Mouse (Mus musculus) hindbrain, embryonic 15.5 days (tissue): ENCODE results near the gene Asphd1. TPM values are rescaled to one million over a fixed set of nuclear protein-coding genes. Genes with fewer than 3 reads are reported as not detected.

Experiments used
- ATAC-seq: fragments of 200-750 bp; cut with Nextera tagmentation; 2 replicates; pipeline ENCODE4 v1.8.0; 2017; ENCODE audit warnings: low read depth, moderate number of reproducible peaks, moderate TSS enrichment; ENCODE audit not compliant: low FRiP score
- H3K27ac ChIP-seq: fragments of 300-500 bp; sonication (generic); replicated peaks from 2 replicates; pipeline ENCODE4 v1.5.1; 2015; ENCODE audit warnings: mild to moderate bottlenecking, inconsistent platforms
- H3K27me3 ChIP-seq: fragments of 300-500 bp; sonication (generic); 2 replicates; pipeline ENCODE4 v1.6.1; 2015; ENCODE audit warnings: control low read depth, inconsistent platforms
- H3K36me3 ChIP-seq: fragments of 300-500 bp; sonication (generic); 2 replicates; pipeline ENCODE4 v1.6.1; 2015; ENCODE audit warnings: control low read depth, inconsistent platforms
- H3K4me1 ChIP-seq: fragments of 300-500 bp; sonication (generic); replicated peaks from 2 replicates; pipeline ENCODE4 v1.6.1; 2015; ENCODE audit warnings: control low read depth, inconsistent platforms
- H3K4me2 ChIP-seq: fragments of 300-500 bp; sonication (generic); 2 replicates; pipeline ENCODE4 v1.6.1; 2015; ENCODE audit warnings: moderate library complexity, mild to moderate bottlenecking, inconsistent platforms
- H3K4me3 ChIP-seq: fragments of 300-500 bp; sonication (generic); 2 replicates; pipeline ENCODE4 v1.5.1; 2015; ENCODE audit warnings: mild to moderate bottlenecking, inconsistent platforms
- H3K9ac ChIP-seq: fragments of 300-500 bp; sonication (generic); 2 replicates; pipeline ENCODE4 v1.6.1; 2015; ENCODE audit warnings: inconsistent platforms
- H3K9me3 ChIP-seq: fragments of 300-500 bp; sonication (generic); 2 replicates; pipeline ENCODE4 v1.6.1; 2016; ENCODE audit warnings: control low read depth, inconsistent platforms
- WGBS: fragments of 180-500 bp; shearing (Covaris S2); methylation state at CpG from one replicate; pipeline ENCODE4 v1.1.7; 2015; 5-methylcytosine and 5-hydroxymethylcytosine counted together
- polyA plus RNA-seq: library from polyadenylated mRNA; unstranded; fragments of >200 nt; fragmentation: Nextera tagmentation; extraction: Ambion mirVana; gene quantifications from 2 replicates; pipeline ENCODE4 v1.2.1, GENCODE M21; 2015

Asphd1 gene
- polyA plus RNA-seq, 1 experiment from 2014 or later = 9.8 TPM

DNA sequence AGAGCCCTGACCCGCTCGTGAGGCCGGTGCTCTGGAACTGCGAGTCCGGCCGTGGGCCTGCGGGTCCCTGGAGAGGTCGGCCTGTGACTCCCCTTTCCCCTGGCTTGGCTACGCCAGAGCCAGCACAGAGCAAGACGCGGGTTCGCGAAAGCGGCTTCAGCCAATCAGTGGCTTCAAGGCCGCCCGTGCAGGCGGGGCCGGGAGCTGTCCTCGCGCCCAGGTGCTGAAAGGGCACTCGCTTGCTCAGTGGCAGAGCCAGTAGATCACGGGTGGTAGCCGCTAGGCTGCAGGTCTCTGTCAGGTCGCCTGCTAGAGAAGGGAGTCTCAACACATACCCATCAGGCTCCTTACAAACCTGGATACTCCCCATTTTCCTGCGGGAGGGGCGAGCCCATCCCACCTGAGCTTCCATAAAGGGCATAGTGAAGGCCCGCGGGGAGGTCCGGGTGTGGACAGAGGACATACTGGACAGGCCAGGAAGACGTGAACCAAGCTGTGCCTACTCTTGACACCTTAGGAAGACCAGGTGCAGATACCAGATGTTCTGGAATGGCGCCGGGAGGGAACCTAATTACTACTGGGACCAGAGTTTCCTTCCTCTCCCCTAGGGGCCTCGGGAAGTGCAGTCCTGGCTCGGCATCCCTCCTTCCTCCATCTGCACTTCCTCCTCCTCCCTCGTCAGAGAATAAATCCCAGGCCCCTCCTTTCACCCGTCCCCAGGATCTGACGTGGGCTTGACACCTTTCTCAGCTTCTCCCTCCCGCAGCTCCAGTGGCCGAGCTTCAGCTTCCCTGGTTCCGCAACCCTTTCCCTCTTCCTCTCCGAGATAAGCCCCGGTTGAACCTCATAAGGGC is 638 bp upstream of the Asphd1 start, which contains the start of gene Sez6l2:
Sez6l2 (plus strand) TSS at position 771 of the 854 bp plus-strand sequence.
- Histone ChIP-seq H3K27me3 (no peaks in the 10 kb centered on the region), H3K9me3 (no peaks in the 10 kb centered on the region), H3K4me1 (peaks cover 55% of the 10 kb centered on the region), H3K36me3 (peaks cover 11% of the 10 kb centered on the region), H3K4me2 (peak within 1 kb of the TSS; percentile 84), H3K9ac (peak within 1 kb of the TSS; percentile 65), H3K4me3 (peak within 1 kb of the TSS; percentile 53), H3K27ac (peak within 1 kb of the TSS; percentile 92)
- WGBS = under 1% methylated on average over 36 of the region's 42 CpGs
- ATAC-seq = peak; percentile 89

DNA sequence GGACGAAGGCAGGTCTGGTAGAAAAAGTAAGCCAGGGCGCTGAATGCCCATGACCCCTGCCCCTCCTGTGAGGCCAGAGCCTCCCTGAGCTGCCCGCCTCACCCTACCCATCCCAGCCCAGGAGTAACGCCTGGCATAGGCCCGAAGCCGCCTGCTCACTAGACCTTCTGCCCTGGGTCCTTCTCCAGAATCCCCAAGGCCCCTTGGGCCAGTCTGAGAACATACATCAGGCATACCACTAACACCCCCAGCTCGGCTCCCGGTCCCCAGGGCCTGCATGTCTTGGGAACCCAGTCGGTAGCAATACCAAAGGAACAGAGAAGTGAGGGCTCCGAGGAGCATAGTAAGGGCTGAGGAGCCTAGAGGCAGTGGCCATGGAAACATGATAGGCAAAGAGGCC is 756 bp downstream of the Asphd1 start:
- no peaks in the 10 kb centered on the region for H3K27me3 ChIP-seq
- peak overlapping the region; percentile 53 for H3K4me3 ChIP-seq
- peaks cover 19% of the 10 kb centered on the region for H3K36me3 ChIP-seq
- H3K4me2 ChIP-seq = peak overlapping the region; percentile 84
- H3K9me3 ChIP-seq = no peaks in the 10 kb centered on the region
- peak overlapping the region; percentile 92 for H3K27ac ChIP-seq
- H3K4me1 ChIP-seq = peaks cover 55% of the 10 kb centered on the region
- peak overlapping the region; percentile 65 for H3K9ac ChIP-seq
- 77% methylated on average over 9 of the region's 10 CpGs for WGBS
- no peak for ATAC-seq

DNA sequence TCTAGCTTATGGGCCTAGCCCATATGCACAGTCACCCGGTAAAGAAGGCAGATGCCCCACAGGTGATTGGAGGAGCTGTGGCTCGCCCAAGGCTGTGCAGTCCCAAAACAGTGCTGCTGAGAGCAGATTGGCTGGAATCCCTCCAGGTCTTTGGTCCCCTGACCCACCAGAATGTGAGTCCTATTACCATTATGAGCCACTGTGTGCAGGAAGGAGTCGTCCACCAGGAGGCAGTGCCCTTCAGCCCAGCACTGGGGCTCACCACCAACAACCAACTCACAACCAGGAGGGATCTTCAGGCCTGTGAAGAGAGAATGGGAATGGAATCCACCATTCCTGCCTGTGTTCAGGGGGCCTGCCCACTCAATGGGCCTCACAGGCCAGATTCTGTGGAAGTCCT is 2.9 kb downstream of the Asphd1 start:
- no peak for ATAC-seq
- Histone ChIP-seq H3K4me3 (no peak overlapping the region), H3K27me3 (no peaks in the 10 kb centered on the region), H3K4me1 (peaks cover 35% of the 10 kb centered on the region), H3K9me3 (no peaks in the 10 kb centered on the region), H3K9ac (no peak overlapping the region), H3K27ac (no peak overlapping the region), H3K4me2 (no peak overlapping the region), H3K36me3 (peaks cover 29% of the 10 kb centered on the region)
- WGBS = 41% methylated on average over 3 of the region's 3 CpGs

DNA sequence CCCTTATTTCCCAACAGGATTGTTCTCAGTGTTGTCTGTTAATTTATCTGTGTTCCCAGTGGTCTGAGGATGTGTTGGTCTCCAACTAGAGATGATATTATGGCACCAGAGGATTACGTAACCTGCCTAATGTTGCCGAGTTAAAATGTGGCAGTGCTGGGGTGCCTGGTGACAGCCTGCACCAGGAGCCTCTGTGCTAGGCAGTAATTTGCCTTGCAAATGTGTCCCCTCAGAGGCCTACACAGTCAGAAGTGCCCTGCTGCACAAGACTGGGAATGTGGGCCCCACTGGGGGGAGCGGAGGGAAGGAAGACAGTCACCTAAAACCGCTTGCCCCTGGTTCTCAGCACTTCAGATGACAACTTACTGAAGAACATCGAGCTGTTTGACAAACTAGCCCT is 7.6 kb downstream of the Asphd1 start:
- peaks cover 8% of the 10 kb centered on the region for H3K4me1 ChIP-seq
- H3K4me2 ChIP-seq = no peak overlapping the region
- no peak overlapping the region for H3K27ac ChIP-seq
- no peak for ATAC-seq
- 55% methylated on average over 5 of the region's 5 CpGs for WGBS
- H3K4me3 ChIP-seq = no peak overlapping the region
- no peak overlapping the region for H3K9ac ChIP-seq
- H3K36me3 ChIP-seq = peaks cover 42% of the 10 kb centered on the region
- H3K27me3 ChIP-seq = no peaks in the 10 kb centered on the region
- no peaks in the 10 kb centered on the region for H3K9me3 ChIP-seq

DNA sequence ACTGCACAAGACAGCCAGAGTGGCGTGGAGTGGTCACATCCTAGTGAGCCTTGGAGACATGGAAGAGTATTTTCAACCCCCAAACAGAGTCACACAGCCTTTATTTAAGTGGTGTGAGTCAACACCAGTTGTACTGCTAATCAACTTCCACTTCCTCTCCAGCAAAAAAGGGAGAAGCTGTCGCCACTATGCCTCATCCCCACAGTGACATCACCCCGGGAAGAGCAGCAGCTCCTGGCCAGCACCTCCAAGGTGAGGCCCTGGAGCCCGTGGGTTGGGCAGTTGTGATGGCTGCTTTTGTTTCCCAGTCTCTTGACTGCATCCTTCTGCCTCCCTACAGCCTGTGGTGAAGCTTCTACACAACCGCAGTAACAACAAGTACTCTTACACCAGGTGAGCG is 8.2 kb downstream of the Asphd1 start:
- no peaks in the 10 kb centered on the region for H3K27me3 ChIP-seq
- H3K4me3 ChIP-seq = no peak overlapping the region
- peaks cover 1% of the 10 kb centered on the region; the same call in 1 of the 2 replicates for H3K4me1 ChIP-seq
- no peak for ATAC-seq
- peaks cover 48% of the 10 kb centered on the region for H3K36me3 ChIP-seq
- 48% methylated on average over 6 of the region's 6 CpGs for WGBS
- no peak overlapping the region for H3K9ac ChIP-seq
- H3K27ac ChIP-seq = no peak overlapping the region
- H3K9me3 ChIP-seq = no peaks in the 10 kb centered on the region
- H3K4me2 ChIP-seq = no peak overlapping the region

DNA sequence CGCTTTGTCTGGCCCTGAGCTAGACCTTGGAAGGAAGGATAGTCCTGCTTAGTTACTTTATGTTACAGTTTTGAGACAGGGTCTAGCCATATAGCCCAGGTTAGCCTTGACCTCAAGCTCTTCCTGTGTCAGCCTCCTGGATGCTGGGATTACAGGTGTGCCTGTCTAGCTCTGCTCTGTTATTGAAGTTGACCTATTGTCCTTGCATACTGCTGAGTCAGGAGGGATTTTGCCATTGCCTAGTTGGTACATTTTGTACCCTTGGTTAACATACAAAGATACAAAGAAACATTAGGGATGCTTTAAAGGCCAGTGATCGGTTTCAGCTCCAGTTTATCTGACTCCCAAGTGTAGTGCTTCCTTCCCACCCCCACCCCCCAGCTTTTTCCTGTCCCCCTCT is 16.7 kb downstream of the Asphd1 start:
- Histone ChIP-seq H3K36me3 (peaks cover 25% of the 10 kb centered on the region), H3K27ac (no peak overlapping the region), H3K4me2 (no peak overlapping the region), H3K9ac (no peak overlapping the region), H3K4me1 (peaks cover 12% of the 10 kb centered on the region), H3K27me3 (no peaks in the 10 kb centered on the region), H3K9me3 (no peaks in the 10 kb centered on the region), H3K4me3 (no peak overlapping the region)
- whole genome bisulfite sequencing = 85% methylated on average over 2 of the region's 2 CpGs
- no peak for ATAC-seq

DNA sequence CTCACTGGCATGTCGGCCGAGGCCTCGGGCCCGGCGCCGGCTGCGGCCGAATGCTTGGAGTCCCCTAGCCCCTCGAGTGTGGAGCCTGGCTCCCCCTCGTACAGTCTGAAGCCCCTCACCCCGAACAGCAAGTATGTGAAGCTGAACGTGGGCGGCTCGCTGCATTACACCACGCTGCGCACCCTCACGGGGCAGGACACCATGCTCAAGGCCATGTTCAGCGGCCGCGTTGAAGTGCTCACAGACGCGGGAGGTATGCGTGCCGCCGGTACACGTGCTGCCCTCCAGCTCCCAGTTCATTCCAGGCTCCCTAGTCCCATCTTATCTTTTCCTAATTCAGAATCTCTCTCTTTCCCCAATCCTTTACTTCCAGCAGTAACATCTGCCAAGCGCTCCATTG is 20.3 kb downstream of the Asphd1 start:
- WGBS = under 1% methylated on average over 27 of the region's 27 CpGs
- peak; percentile 81; the same call in 1 of the 2 replicates for ATAC-seq
- peak overlapping the region; percentile 66 for H3K4me3 ChIP-seq
- H3K4me1 ChIP-seq = peaks cover 12% of the 10 kb centered on the region
- no peaks in the 10 kb centered on the region for H3K27me3 ChIP-seq
- no peaks in the 10 kb centered on the region for H3K9me3 ChIP-seq
- H3K27ac ChIP-seq = peak overlapping the region; percentile 82
- H3K36me3 ChIP-seq = 0 out of 2 replicates have a peak, but pooled peaks cover 8% of the 10 kb centered on the region
- peak overlapping the region; percentile 57 for H3K9ac ChIP-seq
- peak overlapping the region; percentile 88 for H3K4me2 ChIP-seq

DNA sequence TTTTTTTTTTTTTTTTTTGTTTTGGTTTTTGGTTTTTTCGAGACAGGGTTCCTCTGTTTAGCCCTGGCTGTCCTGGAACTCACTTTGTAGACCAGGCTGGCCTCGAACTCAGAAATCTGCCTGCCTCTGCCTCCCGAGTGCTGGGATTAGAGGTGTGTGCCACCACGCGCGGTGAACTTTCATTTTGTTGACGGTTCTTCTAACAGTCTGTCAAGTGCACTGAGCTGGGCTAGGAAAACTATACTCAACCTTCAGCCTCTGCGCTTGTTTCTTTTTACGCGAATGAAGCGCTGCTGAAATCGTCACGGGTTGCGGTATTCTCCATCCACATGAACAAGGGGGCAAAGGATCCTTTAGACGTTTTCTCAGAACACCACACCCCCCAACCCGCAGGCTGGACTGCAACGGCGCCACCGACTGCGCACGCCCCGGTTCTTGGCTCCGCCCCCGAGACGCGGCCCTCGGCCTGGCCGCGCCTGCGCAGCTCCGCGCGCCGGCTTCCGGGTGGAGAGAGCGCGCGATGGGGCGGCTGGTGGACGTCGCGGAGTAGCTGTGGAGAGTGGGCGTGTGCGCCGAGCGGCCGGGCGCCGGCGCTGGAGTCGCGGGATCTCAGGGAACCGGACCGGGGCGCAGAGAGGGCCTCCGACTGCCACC is 20.9 kb downstream of the Asphd1 start, which contains the start of gene Kctd13:
Kctd13 (plus strand) TSS at position 496 of the 654 bp plus-strand sequence.
- Histone ChIP-seq H3K4me2 (peak within 1 kb of the TSS; percentile 88), H3K36me3 (0 out of 2 replicates have a peak, but pooled peaks cover 5% of the 10 kb centered on the region), H3K27me3 (no peaks in the 10 kb centered on the region), H3K27ac (peak within 1 kb of the TSS; percentile 82), H3K9ac (peak within 1 kb of the TSS; percentile 57), H3K4me3 (peak within 1 kb of the TSS; percentile 66), H3K9me3 (no peaks in the 10 kb centered on the region), H3K4me1 (peaks cover 12% of the 10 kb centered on the region)
- WGBS = 4% methylated on average over 56 of the region's 56 CpGs
- peak; percentile 96 for ATAC-seq

DNA sequence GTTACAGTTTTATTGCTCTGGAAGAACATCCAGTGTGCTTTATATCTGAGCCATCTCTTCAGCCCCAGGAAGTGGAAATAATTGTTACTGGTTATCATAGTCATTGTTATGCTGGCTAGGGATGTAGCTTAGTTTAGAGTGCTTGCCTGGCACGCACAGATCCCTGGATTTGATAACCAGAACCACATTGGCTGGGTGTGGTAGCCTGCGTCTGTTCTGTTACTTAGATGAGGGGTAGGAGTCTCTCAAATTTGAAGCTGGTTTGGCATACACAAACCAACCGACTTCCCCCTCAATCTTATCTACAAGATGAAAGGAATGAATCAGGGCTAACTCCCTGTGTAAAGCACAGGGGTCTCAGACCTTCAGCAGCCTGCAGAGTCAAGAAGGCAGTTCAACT is 23.1 kb downstream of the Asphd1 start:
- Histone ChIP-seq H3K4me2 (no peak overlapping the region), H3K4me3 (no peak overlapping the region), H3K4me1 (peaks cover 17% of the 10 kb centered on the region), H3K27me3 (no peaks in the 10 kb centered on the region), H3K27ac (no peak overlapping the region), H3K36me3 (no peaks in the 10 kb centered on the region), H3K9ac (no peak overlapping the region), H3K9me3 (no peaks in the 10 kb centered on the region)
- ATAC-seq = no peak
- WGBS = 66% methylated on average over 3 of the region's 3 CpGs

DNA sequence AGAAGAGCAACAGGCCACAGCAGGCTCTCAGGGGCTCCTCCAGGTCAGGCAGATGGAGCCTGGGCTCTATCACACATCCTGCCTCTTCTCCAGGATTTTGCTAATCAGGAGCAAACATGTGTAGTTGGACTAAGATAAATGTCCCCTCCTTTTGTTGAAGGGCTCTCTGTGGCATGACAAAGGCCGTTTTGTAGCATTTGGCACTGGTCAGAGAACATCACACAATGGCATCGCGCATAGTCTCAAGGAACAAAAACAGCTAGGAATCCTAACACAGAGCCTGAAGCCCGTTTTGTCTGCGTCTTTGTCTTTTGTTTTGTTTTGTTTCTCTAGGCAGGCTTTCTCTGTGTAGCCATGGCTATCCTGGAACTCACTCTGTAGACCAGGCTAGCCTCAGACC is 25.4 kb downstream of the Asphd1 start:
- 34% methylated on average over 5 of the region's 5 CpGs for WGBS

DNA sequence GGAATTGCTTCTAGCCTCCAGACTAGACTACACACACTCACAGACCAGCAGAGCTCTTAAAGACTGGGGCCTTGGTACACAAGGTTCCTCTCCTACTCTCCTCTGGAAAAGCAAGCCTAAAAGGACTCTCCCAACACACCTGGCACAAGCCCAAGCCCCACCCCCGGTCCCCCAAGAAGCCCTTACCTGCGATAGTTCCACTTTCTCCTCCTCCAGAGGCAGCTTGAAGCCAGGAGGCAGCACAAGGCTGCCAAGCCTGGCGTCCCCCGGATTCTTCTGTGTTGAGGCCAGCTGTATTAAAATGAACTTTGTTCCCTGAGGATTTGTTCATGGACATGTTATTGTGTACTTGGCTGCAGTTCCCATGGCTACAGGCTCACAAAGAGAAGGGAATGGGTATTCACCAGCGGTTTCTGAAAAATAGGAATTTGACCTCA is 26.7 kb downstream of the Asphd1 start, which contains the start of gene Tmem219:
Tmem219 (minus strand) TSS at position 294 of the 437 bp plus-strand sequence.
- Histone ChIP-seq H3K36me3 (no peaks in the 10 kb centered on the region), H3K4me1 (0 out of 2 replicates have a peak, but pooled peaks cover 5% of the 10 kb centered on the region), H3K9ac (no peak within 1 kb of the TSS), H3K9me3 (no peaks in the 10 kb centered on the region), H3K4me2 (no peak within 1 kb of the TSS), H3K4me3 (no peak within 1 kb of the TSS), H3K27ac (0 out of 2 replicates have a peak within 1 kb of the TSS, but pooled peaks have one; percentile 31), H3K27me3 (no peaks in the 10 kb centered on the region)
- 13% methylated on average over 5 of the region's 5 CpGs for WGBS
- no peak for ATAC-seq

More for the DNA sequence above, 25.4 kb downstream of the Asphd1 start:
- ATAC-seq = no peak
- Histone ChIP-seq H3K4me3 (no peak overlapping the region), H3K27ac (no peak overlapping the region), H3K9me3 (no peaks in the 10 kb centered on the region), H3K9ac (no peak overlapping the region), H3K27me3 (no peaks in the 10 kb centered on the region), H3K36me3 (no peaks in the 10 kb centered on the region), H3K4me2 (no peak overlapping the region), H3K4me1 (0 out of 2 replicates have a peak, but pooled peaks cover 5% of the 10 kb centered on the region)

DNA sequence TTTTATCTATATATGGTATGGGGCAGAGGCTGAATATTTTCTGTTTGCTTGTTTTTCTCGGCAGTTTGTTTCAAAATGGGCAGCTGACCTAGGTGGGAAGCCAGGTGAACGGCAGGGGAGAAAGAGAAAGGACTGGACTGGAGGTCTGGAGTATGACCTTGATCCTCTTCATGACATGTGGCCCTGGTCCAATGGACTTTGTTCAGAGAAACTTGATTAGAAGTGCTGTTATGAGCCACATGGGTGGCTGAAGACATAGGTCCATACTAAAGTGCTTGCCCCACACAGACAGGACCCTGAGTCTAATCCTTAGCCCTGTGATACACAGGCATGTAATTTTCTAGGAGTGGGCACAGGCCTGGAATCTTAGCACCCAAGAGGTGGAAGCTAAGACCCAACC is 27.8 kb downstream of the Asphd1 start:
- Histone ChIP-seq H3K27ac (no peak overlapping the region), H3K9ac (no peak overlapping the region), H3K4me3 (no peak overlapping the region), H3K4me1 (0 out of 2 replicates have a peak, but pooled peaks cover 5% of the 10 kb centered on the region), H3K9me3 (no peaks in the 10 kb centered on the region), H3K27me3 (no peaks in the 10 kb centered on the region), H3K36me3 (no peaks in the 10 kb centered on the region), H3K4me2 (no peak overlapping the region)
- no peak for ATAC-seq
- WGBS = 84% methylated on average over 2 of the region's 2 CpGs
